Mouse (Mus musculus): ENCODE data around the gene Ropn1l. TPM values are rescaled to one million over a fixed set of nuclear protein-coding genes. Genes with fewer than 3 reads are reported as not detected.

Gene Ropn1l
- total and polyA plus RNA-seq, 3 experiments: 0.96 to 1.7 TPM; not detected in 1

GRCm38 (mm10) chr15:31466295-31466694 lies 12.8 kb upstream of the Ropn1l start:
- no peaks in the 10 kb centered on the region for H3K27me3 ChIP-seq (ENCODE audit: control insufficient read depth in 1 of 2, insufficient read depth in 2 of 2, low read length in 2 of 2)
- TF ChIP-seq MXI1 (IDR thresholded peaks at IDR 0.05; ENCODE audit: low read depth, low read length) (no peak), USF2 (IDR thresholded peaks at IDR 0.05; ENCODE audit: borderline replicate concordance in 1 of 2, insufficient read depth in 1 of 2, low read depth in 1 of 2, low read length in 2 of 2) (no peak), JUND (IDR thresholded peaks at IDR 0.05; ENCODE audit: low read depth, low read length) (no peak), EP300 (IDR thresholded peaks at IDR 0.05; ENCODE audit: low read depth in 1 of 2, low read length in 2 of 2) (peak in 1 of 2 experiments; percentile 51; a peak in 1 of 4 replicates), SMC3 (IDR thresholded peaks at IDR 0.05; ENCODE audit: low read depth, low read length) (no peak), KAT2A (conservative IDR thresholded peaks at IDR 0.05; ENCODE audit: low read depth, low read length) (no peak), RCOR1 (IDR thresholded peaks at IDR 0.05; ENCODE audit: low read depth, low read length) (no peak), RAD21 (IDR thresholded peaks at IDR 0.05; ENCODE audit: low read depth, low read length) (no peak), GATA1 (IDR thresholded peaks at IDR 0.05; ENCODE audit: low read depth, low read length) (0 out of 2 replicates have a peak, but pooled peaks have one; percentile 5)
- no peak for DNase-seq (ENCODE audit: low read depth, low spot score)
- no peaks in the 10 kb centered on the region for H3K9me3 ChIP-seq (replicated peaks; ENCODE audit: insufficient read depth, low read length)
- H3K36me3 ChIP-seq (ENCODE audit: control insufficient read depth in 1 of 2, insufficient read depth in 2 of 2, low read length in 2 of 2): peaks cover 21 to 59% of the 10 kb centered on the region in 2 experiments
- H3K27ac ChIP-seq (ENCODE audit: control insufficient read depth, low read depth, low read length): peak overlapping the region; percentile 38; the same call in 1 of the 2 replicates
- no peak overlapping the region for H3K9ac ChIP-seq (ENCODE audit: control insufficient read depth, low read depth, low read length, poor library complexity, severe bottlenecking)
- H3K4me1 ChIP-seq (ENCODE audit: control insufficient read depth in 1 of 2, insufficient read depth in 2 of 2, low read length in 2 of 2): peaks cover 11 to 21% of the 10 kb centered on the region in 2 experiments
- no peaks in the 10 kb centered on the region for H3K79me2 ChIP-seq (ENCODE audit: control insufficient read depth, insufficient read depth, low read length, poor library complexity)
- H3K4me3 ChIP-seq (ENCODE audit: control insufficient read depth in 1 of 2, insufficient read depth in 1 of 2, low read depth in 2 of 2, low read length in 2 of 2): no peak overlapping the region

DNA sequence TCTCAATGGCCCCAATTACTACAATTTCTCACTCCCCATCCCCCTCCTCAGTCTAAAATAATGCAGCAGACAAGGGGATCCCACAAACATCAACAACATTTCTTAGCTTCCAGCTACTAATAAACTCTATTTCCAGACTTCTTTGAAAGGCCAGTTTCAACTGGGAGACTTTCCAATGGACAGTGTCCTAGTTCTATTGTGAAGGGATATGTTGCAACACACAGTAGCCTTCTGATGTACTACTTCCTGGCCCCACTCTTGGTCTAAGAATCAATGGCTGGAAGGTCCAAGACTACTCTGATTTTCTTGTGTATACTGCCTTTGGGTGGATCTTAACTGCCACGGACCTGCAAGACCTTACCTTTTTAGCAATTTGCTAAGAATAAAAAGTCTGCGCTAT lies 12.3 kb upstream of the Ropn1l start:
- no peaks in the 10 kb centered on the region for H3K27me3 ChIP-seq (ENCODE audit: control insufficient read depth in 1 of 2, insufficient read depth in 2 of 2, low read length in 2 of 2)
- DNase-seq (ENCODE audit: low read depth, low spot score): no peak
- H3K9me3 ChIP-seq (replicated peaks; ENCODE audit: insufficient read depth, low read length): no peaks in the 10 kb centered on the region
- H3K4me3 ChIP-seq (ENCODE audit: control insufficient read depth in 1 of 2, insufficient read depth in 1 of 2, low read depth in 2 of 2, low read length in 2 of 2): no peak overlapping the region
- H3K79me2 ChIP-seq (ENCODE audit: control insufficient read depth, insufficient read depth, low read length, poor library complexity): no peaks in the 10 kb centered on the region
- H3K36me3 ChIP-seq (ENCODE audit: control insufficient read depth in 1 of 2, insufficient read depth in 2 of 2, low read length in 2 of 2): peaks cover 21 to 61% of the 10 kb centered on the region in 2 experiments
- no peak for TF ChIP-seq BHLHE40 (IDR thresholded peaks at IDR 0.05; ENCODE audit: borderline replicate concordance, low read depth, low read length)
- TF ChIP-seq HCFC1 (IDR thresholded peaks at IDR 0.05; ENCODE audit: low read depth, low read length): no peak
- no peak for TF ChIP-seq USF1 (IDR thresholded peaks at IDR 0.05; ENCODE audit: low read depth, low read length)
- TF ChIP-seq POLR2AphosphoS5 (IDR thresholded peaks at IDR 0.05; ENCODE audit: borderline replicate concordance, low read depth, low read length): no peak
- TF ChIP-seq KAT2A (conservative IDR thresholded peaks at IDR 0.05; ENCODE audit: low read depth, low read length): no peak
- no peak for TF ChIP-seq E2F4 (IDR thresholded peaks at IDR 0.05; ENCODE audit: borderline replicate concordance, low read depth, low read length)
- no peak for TF ChIP-seq CHD1 (IDR thresholded peaks at IDR 0.05; ENCODE audit: low read depth, low read length)
- TF ChIP-seq TCF12 (IDR thresholded peaks at IDR 0.05; ENCODE audit: low read depth, low read length): no peak
- TF ChIP-seq POLR2AphosphoS2 (IDR thresholded peaks at IDR 0.05; ENCODE audit: low read length): no peak
- no peak for TF ChIP-seq POLR2A (IDR thresholded peaks at IDR 0.05; ENCODE audit: control insufficient read depth in 1 of 2, insufficient read depth in 1 of 2, low read depth in 1 of 2, low read length in 2 of 2, poor library complexity in 1 of 2)
- TF ChIP-seq GATA1 (IDR thresholded peaks at IDR 0.05; ENCODE audit: low read depth, low read length): no peak
- TF ChIP-seq JUND (IDR thresholded peaks at IDR 0.05; ENCODE audit: low read depth, low read length): no peak
- TF ChIP-seq MYB (IDR thresholded peaks at IDR 0.05; ENCODE audit: low read depth, low read length): no peak
- H3K27ac ChIP-seq (ENCODE audit: control insufficient read depth, low read depth, low read length): no peak overlapping the region
- peaks cover 11 to 21% of the 10 kb centered on the region in 2 experiments for H3K4me1 ChIP-seq (ENCODE audit: control insufficient read depth in 1 of 2, insufficient read depth in 2 of 2, low read length in 2 of 2)
- H3K9ac ChIP-seq (ENCODE audit: control insufficient read depth, low read depth, low read length, poor library complexity, severe bottlenecking): no peak overlapping the region

Data from MEL (cell line).